Mouse (Mus musculus) lung, postnatal 25 days (tissue): Measurements from ENCODE around the gene Unc13d.
"Not testable (repeated sequence)": the region's sequence is repeated elsewhere in the genome, so short reads cannot be mapped to it uniquely, and the experiment has no call there.

ENCODE experiments used
- DNase-seq: peaks from one replicate; pipeline ENCODE4 v3.0.0; 2022; ENCODE audit warnings: low spot score

The Unc13d gene

GRCm38 (mm10) chr11:116043286-116043685, 34.5 kb downstream of the Unc13d start:
- no peak for DNase-seq

DNA sequence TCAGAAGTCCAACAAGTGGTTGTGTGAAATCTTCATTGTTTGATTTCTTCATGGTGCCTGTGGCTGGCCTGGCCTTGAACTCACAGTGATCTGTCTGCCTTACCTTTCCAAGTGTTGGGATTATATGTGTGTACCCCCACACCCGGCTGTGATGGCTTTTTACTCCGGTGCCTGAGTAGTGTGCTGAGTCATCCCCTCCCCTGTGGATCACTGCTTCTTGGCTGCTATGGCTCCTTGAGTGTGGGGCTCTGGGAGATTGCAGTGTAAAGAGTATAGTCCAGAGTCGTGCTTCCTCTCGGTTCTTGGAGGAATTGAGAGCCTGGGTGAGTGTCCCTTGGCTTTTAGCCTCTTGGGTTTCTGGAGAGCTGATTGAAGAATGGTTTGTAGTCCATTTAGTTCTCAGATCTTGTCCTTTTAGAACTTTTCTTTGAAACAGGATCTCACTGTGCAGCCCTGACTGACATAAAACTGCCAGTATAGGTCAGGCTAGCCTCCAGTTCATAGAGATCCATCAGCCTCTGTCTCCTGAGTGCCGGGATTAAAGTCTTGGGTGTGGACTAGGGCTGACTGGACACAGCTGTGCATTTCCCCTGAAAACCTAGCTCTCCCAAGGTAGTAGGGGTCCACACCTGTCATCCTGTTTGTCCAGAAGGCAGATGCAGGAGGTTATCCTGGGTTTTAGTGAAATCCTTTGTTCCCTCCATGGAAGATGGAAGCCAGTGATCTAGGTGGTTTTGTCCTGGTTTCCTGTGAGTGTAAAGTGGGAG, 35.2 kb downstream of the Unc13d start:
- DNase-seq = no peak

DNA sequence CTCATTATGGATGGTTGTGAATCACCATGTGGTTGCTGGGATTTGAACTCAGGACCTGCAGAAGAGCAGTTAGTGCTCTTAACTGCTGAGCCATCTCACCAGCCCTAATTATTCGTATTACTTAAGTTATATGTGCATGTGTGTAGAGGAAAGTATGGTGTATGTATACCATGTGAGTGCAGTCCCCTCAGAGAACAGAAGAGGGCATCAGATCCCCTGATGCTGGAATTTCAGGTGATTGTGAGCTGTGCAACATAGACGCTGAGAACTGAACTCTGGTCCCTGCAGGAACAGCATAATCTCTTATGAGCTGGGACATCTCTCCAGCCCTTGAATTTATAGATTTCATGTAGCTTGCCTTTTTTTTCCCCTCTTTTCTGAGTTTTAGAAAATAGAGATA, 35.9 kb downstream of the Unc13d start:
- DNase-seq = no peak

GRCm38 (mm10) chr11:116040593-116040992, 37.2 kb downstream of the Unc13d start:
- DNase-seq = no peak

DNA sequence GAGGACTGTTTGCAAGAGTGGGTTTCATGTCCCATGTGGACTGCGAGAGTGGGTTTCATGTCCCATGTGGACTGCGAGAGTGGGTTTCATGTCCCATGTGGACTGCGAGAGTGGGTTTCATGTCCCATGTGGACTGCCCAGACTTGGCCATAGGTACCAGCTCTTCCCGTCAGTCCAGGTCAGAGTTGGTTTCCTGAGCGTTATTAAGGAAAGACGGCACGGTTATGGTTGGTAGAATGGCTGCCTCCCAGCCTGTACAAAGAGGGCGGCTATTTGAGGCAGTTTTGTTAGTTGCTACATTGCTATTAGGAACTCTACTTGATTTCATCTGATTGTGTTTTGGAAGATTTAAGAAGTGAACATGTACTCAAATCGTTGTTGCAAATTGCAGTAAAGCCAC, 39.9 kb downstream of the Unc13d start:
- no peak for DNase-seq

DNA sequence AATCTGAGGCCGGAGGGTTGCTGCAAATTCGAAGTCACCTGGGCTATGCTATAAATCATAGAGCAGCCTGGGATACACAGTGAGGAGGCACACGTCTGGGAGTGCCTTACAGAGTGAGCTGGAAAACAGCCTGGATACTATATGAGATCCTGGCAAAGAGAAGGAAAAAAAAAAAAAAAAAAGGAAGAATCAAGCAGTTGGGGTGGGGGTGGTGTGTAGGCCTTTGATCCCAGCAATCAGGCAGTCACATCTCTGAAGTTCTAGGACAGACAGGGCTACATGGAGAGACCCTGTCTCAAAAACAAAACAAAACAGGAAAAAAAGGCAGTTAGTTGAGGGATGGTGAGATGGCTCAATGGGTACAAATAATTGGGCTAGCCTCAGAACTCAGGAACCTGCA, 41.1 kb downstream of the Unc13d start:
- no peak for DNase-seq

DNA sequence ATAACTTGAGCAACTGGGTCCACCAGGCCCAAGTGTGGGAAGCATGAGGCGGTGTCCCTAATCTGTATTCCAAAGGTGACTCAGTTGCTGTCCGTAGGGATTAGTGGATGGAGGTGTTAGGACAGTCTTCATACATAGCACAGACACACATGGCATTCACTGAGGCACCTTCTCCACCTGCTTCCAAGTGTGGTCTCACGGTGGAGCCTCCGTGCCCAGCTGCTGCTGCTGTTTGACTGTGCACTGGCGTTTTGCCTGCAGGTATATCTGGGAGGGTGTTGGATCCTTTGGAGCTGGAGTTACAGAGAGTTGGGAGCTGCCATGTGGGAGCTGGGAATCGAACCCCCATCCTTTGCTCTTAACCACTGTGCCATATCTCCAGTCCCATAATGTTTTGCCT, 43.2 kb downstream of the Unc13d start:
- DNase-seq = no peak

GRCm38 (mm10) chr11:116030898-116031845, 46.6 kb downstream of the Unc13d start:
- peak; percentile 41 for DNase-seq

DNA sequence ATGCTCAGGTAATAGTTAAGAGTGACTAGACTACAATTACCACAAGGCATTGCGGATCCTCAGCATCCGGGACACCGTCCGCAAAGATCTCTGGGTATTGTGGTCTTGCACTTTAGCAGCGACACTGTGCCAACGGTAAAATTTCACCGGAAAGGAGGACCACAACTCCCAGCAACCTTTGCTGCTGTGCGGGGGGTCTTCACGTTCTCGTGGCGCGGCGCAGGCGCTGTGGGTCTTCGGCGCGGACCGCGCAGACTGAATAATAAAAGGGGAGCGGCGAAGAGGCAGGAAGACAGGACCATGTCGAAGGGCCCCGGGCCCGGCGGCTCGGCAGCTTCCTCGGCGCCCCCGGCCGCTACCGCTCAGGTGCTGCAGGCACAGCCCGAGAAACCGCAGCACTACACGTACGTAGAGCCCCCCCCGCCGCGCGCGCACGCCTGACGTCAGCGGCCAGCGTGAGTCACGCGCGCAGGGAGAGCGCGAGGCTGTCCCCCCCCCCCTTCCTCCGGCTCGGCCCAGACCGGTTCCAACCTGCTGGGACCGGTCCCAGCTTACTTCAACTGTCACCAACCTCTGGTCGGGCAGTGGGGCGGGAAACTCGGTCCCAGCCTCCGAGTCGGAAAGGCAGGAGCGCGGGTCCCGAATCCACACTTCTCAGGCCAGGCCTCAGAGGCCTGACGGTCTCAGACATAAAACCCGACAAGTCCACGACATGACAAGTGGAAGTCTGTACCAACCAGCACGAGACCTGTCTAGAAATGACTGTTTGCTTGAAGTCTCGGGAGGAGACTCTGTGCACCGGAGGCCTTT, 47.5 kb downstream of the Unc13d start, which contains the start of gene Unk:
Unk (plus strand) TSS at position 235 of the 810 bp plus-strand sequence.
- DNase-seq = peak; percentile 99

GRCm38 (mm10) chr11:116029086-116029865, 48.5 kb downstream of the Unc13d start:
- no peak for DNase-seq

GRCm38 (mm10) chr11:116028177-116028865, 49.4 kb downstream of the Unc13d start:
- no peak for DNase-seq

- no peak for DNase-seq
These were observed 50.0 kb downstream of the Unc13d start, which contains the start of gene H3f3b for GRCm38 (mm10) chr11:116027756-116028155. Gene H3f3b (minus strand): TSS chr11:116027962.

GRCm38 (mm10) chr11:116025056-116025845, 52.5 kb downstream of the Unc13d start:
- no peak for DNase-seq

- peak; percentile 99 for DNase-seq
These were observed 53.4 kb downstream of the Unc13d start for GRCm38 (mm10) chr11:116024356-116024808.

DNA sequence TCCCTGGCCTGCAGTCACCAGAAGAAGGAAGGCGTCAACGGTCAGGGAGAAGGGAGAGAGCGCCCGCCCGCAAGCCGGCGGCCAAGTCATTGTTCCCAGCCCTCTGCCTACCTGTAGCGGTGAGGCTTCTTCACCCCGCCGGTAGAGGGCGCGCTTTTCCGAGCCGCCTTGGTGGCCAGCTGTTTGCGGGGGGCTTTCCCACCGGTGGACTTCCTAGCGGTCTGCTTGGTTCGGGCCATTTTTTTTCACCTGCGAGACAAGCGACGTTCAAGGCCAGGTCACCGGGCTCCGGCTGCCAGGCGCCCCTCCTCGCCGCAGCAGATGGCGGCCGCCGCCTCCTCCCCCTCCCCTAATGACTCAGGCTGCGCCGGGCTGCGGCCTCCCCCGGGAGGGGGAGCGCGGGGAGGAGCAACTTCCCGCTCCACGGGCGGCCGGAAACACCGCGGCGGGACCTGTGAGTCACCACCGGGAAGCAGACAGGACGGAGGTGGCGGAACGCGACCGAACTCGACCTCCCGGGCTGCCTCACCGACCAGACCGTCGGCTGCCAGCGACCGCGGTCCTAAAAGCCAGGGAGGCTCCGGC, 53.9 kb downstream of the Unc13d start:
- DNase-seq = peak; percentile 84

DNA sequence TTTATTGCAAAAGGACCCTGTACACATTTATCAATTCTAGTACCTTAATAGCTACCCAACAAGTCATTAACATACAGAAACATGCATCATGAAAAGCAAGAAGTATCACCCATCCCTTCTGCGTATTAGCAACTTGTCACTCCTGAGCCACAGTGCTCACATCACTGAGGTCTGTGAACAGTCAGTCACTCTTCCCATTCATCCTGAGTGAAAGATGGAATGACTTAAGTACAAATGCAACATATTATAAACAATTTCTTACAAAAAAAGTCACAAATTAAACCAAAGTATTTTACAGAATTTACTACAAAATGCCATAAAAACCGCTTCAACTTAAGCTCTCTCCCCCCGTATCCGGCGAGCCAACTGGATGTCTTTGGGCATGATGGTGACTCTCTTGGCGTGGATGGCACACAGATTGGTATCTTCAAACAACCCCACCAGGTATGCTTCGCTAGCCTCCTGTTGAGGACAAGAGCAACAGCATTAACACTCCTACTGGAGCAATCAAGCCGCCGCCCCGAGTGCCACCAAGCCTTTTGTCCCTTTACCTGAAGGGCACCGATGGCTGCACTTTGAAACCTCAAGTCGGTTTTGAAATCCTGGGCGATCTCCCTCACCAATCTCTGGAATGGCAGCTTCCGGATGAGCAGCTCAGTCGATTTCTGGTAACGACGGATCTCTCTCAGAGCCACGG, 54.5 kb downstream of the Unc13d start:
- not testable (repeated sequence) for DNase-seq

- DNase-seq = no peak
These were observed 55.4 kb downstream of the Unc13d start for GRCm38 (mm10) chr11:116022256-116022780.
